Mouse (Mus musculus) testis, adult 2 months (tissue): ENCODE measurements around the gene Rasgef1c.

Experiments used
- CTCF ChIP-seq: fragments of 200-500 bp; IDR thresholded peaks from 2 replicates; pipeline ENCODE4 v1.5.1; 2012; ENCODE audit warnings: low read depth, mild to moderate bottlenecking, inconsistent platforms, low read length, moderate library complexity; ENCODE audit not compliant: control insufficient read depth, insufficient read depth, insufficient replicate concordance
- POLR2A ChIP-seq: fragments of 200-500 bp; IDR thresholded peaks from 2 replicates; pipeline ENCODE4 v1.6.1; 2012; ENCODE audit warnings: low read depth, mild to moderate bottlenecking, inconsistent platforms, low read length, moderate library complexity; ENCODE audit not compliant: control insufficient read depth

DNA sequence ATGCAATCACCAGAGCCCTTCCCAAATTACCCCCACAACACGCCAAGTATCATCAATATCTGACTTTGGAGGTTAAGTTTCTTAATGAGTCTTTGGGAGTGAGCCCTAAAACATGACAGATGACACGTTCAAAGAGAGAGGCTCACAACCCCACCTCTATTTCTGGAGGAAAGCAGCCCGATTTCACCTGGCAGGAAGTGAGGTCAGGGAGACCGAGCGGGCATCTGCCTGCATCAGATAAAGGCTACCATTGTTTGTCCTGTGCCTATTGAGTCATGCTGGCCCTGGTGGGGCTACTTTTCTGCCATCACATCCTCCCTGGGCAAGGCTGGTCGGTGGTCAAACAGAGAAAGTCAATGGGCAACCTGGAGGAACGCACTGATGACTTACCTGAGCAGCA, 115.9 kb downstream of the Rasgef1c start:
- TF ChIP-seq POLR2A (no peak), CTCF (no peak)
